Mouse (Mus musculus): ENCODE data around the gene Lrrc74a. TPM values are rescaled to one million over a fixed set of nuclear protein-coding genes. Genes with fewer than 3 reads are reported as not detected.

The Lrrc74a gene
- total RNA-seq, 2 experiments from 2014 or later, result not detected

DNA sequence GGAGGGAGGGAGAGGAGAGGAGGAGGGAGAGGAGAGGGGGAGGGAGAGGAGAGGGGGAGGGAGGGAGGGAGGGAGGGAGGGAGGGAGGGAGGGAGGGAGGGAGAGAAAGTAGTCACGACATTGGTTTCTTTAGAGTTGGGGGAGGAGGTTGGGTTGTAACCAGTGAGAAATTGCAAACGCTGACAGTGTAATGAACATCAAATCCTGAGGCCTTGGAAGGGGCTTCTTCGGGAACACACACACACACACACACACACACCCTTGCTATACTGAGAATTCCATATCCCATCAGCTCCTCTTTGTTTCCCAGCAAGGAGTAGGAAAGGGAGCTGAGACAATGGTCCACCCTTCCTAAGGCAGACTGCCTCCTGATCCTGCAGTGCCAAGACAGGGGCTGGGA lies 38.4 kb downstream of the Lrrc74a start:
- DNase-seq (ENCODE audit: extremely low spot score in 1 of 2, low spot score in 2 of 2), result no peak
- H3K4me3 ChIP-seq, result no peak overlapping the region
- TF ChIP-seq CTCF (IDR thresholded peaks at IDR 0.05), result no peak
- no peak overlapping the region for H3K27ac ChIP-seq
- intact Hi-C loops (cut with DNase I), result no loop called here

DNA sequence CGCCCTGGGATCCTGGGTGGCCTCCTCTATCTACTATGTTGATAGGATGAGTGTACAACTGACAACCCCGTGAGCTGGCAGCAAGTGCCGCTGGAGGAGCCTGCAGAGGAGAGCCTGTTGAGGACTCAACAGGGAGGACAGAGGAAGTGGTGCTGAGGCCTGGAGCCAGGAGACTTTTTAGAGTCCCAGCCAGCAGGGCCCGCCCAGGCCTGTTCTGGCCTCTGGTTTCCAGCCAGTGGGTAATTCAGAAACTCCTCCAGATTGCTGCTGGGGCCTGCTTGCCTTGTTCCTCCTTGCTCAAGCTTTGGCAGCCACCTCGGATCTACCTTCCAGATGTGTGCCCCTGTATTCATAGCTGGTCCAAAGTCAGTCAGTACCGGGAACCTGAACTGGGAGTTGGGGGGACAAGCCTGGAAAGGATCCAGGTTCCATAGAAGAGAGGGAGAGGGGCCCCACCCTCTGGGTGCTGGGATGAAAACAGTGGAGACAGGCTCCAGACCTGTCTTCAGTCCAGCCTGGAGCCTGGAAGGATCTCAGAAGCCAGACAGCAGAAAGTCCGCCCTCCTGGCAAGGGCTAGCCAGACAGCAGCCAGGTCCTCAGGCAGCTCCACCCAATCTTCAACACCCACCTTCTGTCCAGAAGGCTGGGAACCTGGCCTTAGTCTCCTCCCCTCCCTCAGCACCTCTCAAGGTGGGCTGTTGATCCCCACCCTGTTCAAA lies 41.6 kb downstream of the Lrrc74a start:
- Histone ChIP-seq H3K27ac (peak overlapping the region; percentile 36; the same call in 1 of the 2 replicates), H3K4me3 (no peak overlapping the region)
- intact Hi-C loops (cut with DNase I), result no loop called here
- DNase-seq (ENCODE audit: extremely low spot score in 1 of 2, low spot score in 2 of 2), result no peak
- no peak for TF ChIP-seq CTCF (IDR thresholded peaks at IDR 0.05)

DNA sequence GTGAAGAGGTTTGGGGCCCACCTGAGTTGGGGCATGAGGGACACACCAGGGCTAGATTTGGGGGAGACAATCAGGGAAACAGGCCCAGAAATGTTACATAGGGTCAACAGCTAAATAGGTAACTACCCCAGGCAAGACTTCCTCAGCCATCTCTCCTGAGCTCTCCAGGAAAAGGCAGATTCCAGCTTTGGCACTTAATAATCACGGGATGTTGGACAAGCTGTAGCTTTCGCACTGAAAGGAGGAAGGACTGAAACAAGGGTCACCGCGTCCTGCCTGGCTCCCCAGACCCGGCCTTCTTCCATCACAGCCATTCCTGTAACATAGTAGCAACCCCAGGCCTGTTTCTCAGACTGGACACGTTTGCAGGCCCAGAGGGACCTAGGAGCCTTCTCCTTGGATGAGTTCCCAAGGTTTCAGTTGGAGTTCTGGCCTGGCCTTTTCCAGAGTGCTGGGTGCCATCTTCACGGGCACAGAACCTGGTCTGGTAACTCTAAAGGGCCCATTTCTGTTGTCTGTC lies 42.2 kb downstream of the Lrrc74a start:
- intact Hi-C loops (cut with DNase I), result no loop called here
- TF ChIP-seq CTCF (IDR thresholded peaks at IDR 0.05), result no peak
- H3K4me3 ChIP-seq, result no peak overlapping the region
- peak overlapping the region; percentile 36; the same call in 1 of the 2 replicates for H3K27ac ChIP-seq
- no peak for DNase-seq (ENCODE audit: extremely low spot score in 1 of 2, low spot score in 2 of 2)

DNA sequence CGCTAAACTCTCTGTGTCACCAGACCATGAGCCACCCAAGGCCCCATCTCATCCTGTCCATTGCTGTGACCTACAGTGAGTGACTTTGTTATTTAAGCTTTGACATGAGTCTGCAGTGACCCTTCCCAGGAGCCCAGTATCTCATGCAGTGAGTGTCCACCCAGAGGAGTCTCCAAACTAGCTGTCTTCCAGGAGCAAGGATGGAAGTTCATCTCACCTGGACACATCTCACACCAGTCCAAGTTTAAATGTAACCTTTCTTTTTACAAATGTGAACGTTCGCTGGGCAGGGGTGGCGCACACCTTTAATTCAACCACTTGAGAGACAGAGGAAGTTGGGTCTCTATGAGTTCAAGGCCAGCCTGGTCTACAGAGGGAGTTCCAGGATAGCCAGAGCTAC lies 44.4 kb downstream of the Lrrc74a start:
- no peak overlapping the region for H3K27ac ChIP-seq
- intact Hi-C loops (cut with DNase I), result no loop called here
- TF ChIP-seq CTCF (IDR thresholded peaks at IDR 0.05), result no peak
- no peak overlapping the region for H3K4me3 ChIP-seq
- no peak for DNase-seq (ENCODE audit: extremely low spot score in 1 of 2, low spot score in 2 of 2)

DNA sequence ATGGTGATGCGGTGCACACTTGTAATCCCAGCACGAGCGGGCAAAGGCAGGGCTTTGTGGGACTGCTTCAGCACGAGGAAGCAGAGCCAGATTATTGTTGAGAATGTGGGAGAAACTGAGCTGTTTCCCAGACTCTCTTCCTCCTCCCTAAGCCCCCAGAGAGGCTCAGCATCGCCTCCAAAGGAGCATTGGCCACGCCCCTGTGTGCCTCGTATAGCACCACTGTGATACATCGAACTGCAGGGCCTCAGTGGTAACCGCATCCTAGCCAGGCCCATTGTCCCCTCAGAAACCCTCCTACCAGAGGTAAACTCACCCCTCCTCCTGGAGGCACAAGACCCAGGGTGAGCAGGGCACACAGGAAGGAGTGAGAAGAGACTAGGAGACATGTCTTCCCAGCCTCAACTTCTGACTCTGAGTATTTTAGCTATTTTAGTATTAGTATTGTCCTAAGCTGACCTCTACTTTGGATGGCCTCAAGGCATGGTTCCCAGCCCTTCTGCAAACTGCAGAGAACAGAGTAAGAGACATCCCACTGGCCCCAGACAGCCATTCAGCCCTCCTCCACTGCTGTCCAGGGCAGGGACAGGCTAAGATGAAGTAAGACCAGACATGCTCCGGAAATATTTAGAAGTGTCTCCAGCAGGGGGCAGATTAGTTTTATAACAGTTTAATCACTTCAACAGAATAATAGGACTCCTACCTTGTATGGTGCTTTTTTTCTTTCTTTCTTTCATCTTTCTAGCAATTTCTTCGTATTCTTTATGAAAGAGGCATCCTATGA lies 45.2 kb downstream of the Lrrc74a start:
- H3K27ac ChIP-seq, result no peak overlapping the region
- peak; percentile 60 for TF ChIP-seq CTCF (IDR thresholded peaks at IDR 0.05)
- DNase-seq (ENCODE audit: extremely low spot score in 1 of 2, low spot score in 2 of 2), result no peak
- H3K4me3 ChIP-seq, result no peak overlapping the region
- intact Hi-C loops (cut with DNase I), result no loop called here

DNA sequence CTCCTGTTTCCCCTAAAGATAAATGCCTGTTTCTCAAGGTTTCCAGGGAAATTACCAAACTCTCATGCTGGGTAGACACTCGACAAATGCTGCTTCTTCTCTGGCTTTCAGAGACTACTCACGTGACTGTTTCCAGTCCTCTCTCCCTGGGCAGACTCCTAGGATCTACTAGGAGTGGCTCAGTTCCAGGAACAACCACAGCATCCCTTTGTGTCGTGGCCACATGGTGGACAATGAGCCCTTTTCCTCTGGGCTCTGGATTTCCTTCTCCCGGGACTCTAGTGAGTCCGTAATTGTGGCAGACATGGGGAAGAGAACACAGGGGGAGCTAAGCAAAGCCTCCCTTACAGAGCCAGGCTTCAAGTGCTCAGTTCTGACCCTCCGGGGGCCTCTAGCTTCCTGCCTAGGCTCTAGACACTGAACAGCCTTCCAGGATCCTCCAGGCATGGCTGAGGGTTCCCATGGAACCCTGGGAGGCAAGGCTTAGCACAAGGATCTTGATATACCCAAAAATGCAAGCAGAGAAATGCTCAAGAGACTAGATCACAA lies 47.6 kb downstream of the Lrrc74a start:
- intact Hi-C loops (cut with DNase I), result no loop called here
- no peak for DNase-seq (ENCODE audit: extremely low spot score in 1 of 2, low spot score in 2 of 2)
- TF ChIP-seq CTCF (IDR thresholded peaks at IDR 0.05), result peak; percentile 22
- Histone ChIP-seq H3K27ac (no peak overlapping the region), H3K4me3 (no peak overlapping the region)

- intact Hi-C loops (cut with DNase I), result no loop called here
Measured at GRCm38 (mm10) chr12:86786149-86787019, 52.2 kb downstream of the Lrrc74a start.

GRCm38 (mm10) chr12:86787020-86787553 lies 52.9 kb downstream of the Lrrc74a start:
- intact Hi-C loops (cut with DNase I), result no loop called here
- no peak for TF ChIP-seq CTCF (IDR thresholded peaks at IDR 0.05)
- Histone ChIP-seq H3K4me3 (no peak overlapping the region), H3K27ac (no peak overlapping the region)
- no peak for DNase-seq (ENCODE audit: extremely low spot score in 1 of 2, low spot score in 2 of 2)

More at GRCm38 (mm10) chr12:86786149-86787019, 52.2 kb downstream of the Lrrc74a start:
- H3K27ac ChIP-seq, result no peak overlapping the region
- TF ChIP-seq CTCF (IDR thresholded peaks at IDR 0.05), result no peak
- H3K4me3 ChIP-seq, result no peak overlapping the region
- DNase-seq (ENCODE audit: extremely low spot score in 1 of 2, low spot score in 2 of 2), result no peak

DNA sequence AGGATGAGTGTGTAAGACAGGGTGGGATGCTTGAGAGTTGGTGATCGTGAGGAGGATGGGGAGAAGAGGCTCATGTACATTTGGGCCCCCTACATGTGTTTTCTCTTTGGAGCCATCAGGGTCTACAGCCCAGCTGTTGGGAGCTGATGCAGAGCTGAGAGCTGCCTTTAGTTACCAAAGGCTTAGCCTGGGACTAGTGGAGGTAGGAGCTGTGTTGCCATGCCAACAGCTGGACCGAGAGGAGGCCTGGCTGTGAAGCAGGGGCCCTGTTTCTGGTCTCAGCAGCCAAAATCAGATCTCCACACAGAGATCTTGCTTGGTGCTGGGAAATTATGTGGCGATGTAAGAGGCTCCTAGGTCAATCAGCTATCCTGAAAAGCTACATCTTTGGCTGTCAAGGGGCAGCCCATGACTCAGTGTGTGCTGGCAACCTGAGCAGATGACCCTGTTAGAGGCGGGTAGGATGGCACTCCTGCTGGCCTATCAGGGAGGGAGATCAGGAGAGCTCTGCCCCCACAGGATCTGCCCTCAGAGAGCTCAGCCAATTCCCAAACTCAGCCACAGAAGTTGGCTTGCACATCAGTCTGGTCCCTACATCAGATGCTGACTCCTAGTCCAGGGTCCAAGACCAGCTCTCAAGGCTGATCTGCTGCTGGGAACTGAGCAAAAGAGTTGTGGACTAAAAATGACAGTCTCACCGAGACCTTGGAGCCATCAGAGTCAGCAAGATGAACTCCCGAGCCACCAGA lies 56.1 kb downstream of the Lrrc74a start:
- intact Hi-C loops (cut with DNase I), result no loop called here
- H3K27ac ChIP-seq, result 0 out of 2 replicates have a peak overlapping the region, but pooled peaks have one; percentile 10
- no peak overlapping the region for H3K4me3 ChIP-seq
- DNase-seq (ENCODE audit: extremely low spot score in 1 of 2, low spot score in 2 of 2), result no peak
- no peak for TF ChIP-seq CTCF (IDR thresholded peaks at IDR 0.05)

DNA sequence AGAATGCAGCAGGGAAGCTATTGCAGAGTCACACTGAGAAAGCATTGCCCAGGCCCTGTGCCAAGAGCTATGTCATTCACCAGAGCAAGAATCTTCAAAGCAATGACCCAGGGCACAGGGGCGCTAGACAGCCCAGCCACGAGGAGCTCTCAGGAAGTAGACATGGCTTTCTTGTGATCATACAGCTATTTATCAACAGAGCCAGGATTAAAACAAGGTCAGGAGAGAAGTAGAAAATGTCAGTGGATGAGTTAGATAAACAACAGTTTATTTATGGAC lies 56.6 kb downstream of the Lrrc74a start:
- 0 out of 2 replicates have a peak overlapping the region, but pooled peaks have one; percentile 10 for H3K27ac ChIP-seq
- no peak for TF ChIP-seq CTCF (IDR thresholded peaks at IDR 0.05)

More for the DNA sequence above, 56.6 kb downstream of the Lrrc74a start:
- intact Hi-C loops (cut with DNase I), result no loop called here
- no peak for DNase-seq (ENCODE audit: extremely low spot score in 1 of 2, low spot score in 2 of 2)
- no peak overlapping the region for H3K4me3 ChIP-seq

Measured in left cerebral cortex, adult 2 months (tissue).